Mouse (Mus musculus) limb, embryonic 11.5 days (tissue): ENCODE data around the gene Kpna7. TPM values are rescaled to one million over a fixed set of nuclear protein-coding genes. Genes with fewer than 3 reads are reported as not detected.
"Not testable (repeated sequence)": the region's sequence is repeated elsewhere in the genome, so short reads cannot be mapped to it uniquely, and the experiment has no call there.

Experiments
- ATAC-seq: fragments of 200-750 bp; cut with Nextera tagmentation; 2 replicates; pipeline ENCODE4 v1.8.0; 2017; ENCODE audit warnings: low read depth; ENCODE audit not compliant: insufficient number of reproducible peaks, low FRiP score, low TSS enrichment
- DNase-seq: peaks from one replicate; pipeline ENCODE4 v3.0.0-alpha.2; 2015; ENCODE audit warnings: low spot score
- H3K27ac ChIP-seq: fragments of 300-500 bp; sonication (generic); replicated peaks from 2 replicates; pipeline ENCODE4 v1.5.1; 2014; ENCODE audit warnings: low read depth, mild to moderate bottlenecking, low read length
- H3K27me3 ChIP-seq: fragments of 300-500 bp; sonication (generic); 2 replicates; pipeline ENCODE4 v1.6.1; 2014; ENCODE audit warnings: mild to moderate bottlenecking, low read length, mixed read lengths; ENCODE audit not compliant: control insufficient read depth, insufficient read depth
- H3K36me3 ChIP-seq: fragments of 300-500 bp; sonication (generic); 2 replicates; pipeline ENCODE4 v1.6.1; 2014; ENCODE audit warnings: mild to moderate bottlenecking, low read length, moderate library complexity, mixed read lengths; ENCODE audit not compliant: control insufficient read depth, insufficient read depth
- H3K4me1 ChIP-seq: fragments of 300-500 bp; sonication (generic); 2 replicates; pipeline ENCODE4 v1.6.1; 2014; ENCODE audit warnings: low read length, mixed read lengths; ENCODE audit not compliant: control insufficient read depth, insufficient read depth
- H3K4me2 ChIP-seq: fragments of 300-500 bp; sonication (generic); 2 replicates; pipeline ENCODE4 v1.6.1; 2014; ENCODE audit warnings: low read depth, mild to moderate bottlenecking, moderate library complexity; ENCODE audit not compliant: severe bottlenecking
- H3K4me3 ChIP-seq: fragments of 300-500 bp; sonication (generic); 2 replicates; pipeline ENCODE4 v1.5.1; 2014; ENCODE audit warnings: low read depth, low read length
- H3K9ac ChIP-seq: fragments of 300-500 bp; sonication (generic); 2 replicates; pipeline ENCODE4 v1.6.1; 2014; ENCODE audit warnings: mild to moderate bottlenecking, low read length
- H3K9me3 ChIP-seq: fragments of 300-500 bp; sonication (generic); 2 replicates; pipeline ENCODE4 v1.6.1; 2016; ENCODE audit warnings: low read length; ENCODE audit not compliant: control insufficient read depth
- WGBS: fragments of 180-500 bp; shearing (Covaris S2); extraction: QIAGEN DNeasy Blood & Tissue Kit; methylation state at CpG from one replicate; pipeline ENCODE4 v1.1.7; 2014; 5-methylcytosine and 5-hydroxymethylcytosine counted together
- polyA plus RNA-seq: library from polyadenylated mRNA; unstranded; fragments of >200 nt; fragmentation: Nextera tagmentation; extraction: Ambion mirVana; gene quantifications from 2 replicates; pipeline ENCODE4 v1.2.1, GENCODE M21; 2014

The Kpna7 gene
- polyA plus RNA-seq, 1 experiment from 2014 or later: 0.13 TPM

DNA sequence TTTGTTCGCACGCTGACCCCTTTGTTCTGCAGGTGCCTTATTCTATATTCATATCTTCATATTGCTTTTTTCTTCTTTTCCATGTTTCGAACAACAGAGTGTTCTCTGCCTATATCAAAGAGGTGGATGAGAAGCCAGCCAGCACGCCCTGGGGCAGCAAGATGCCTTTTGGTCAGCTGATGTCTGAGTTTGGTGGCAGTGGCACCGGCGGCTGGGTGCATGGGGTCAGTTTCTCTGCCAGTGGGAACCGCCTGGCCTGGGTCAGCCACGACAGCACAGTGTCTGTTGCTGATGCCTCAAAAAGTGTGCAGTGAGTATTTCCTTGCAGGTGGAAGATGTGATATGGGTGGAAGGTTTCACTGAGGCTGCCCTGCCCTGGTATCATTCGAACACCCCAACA lies 17.1 kb upstream of the Kpna7 start:
- H3K27me3 ChIP-seq: no peaks in the 10 kb centered on the region
- WGBS: 95% methylated on average over 9 of the region's 9 CpGs
- H3K4me1 ChIP-seq: no peaks in the 10 kb centered on the region
- ATAC-seq: no peak
- H3K9ac ChIP-seq: no peak overlapping the region
- peaks cover 34% of the 10 kb centered on the region for H3K36me3 ChIP-seq
- DNase-seq: no peak
- H3K4me2 ChIP-seq: no peak overlapping the region
- H3K4me3 ChIP-seq: no peak overlapping the region
- no peaks in the 10 kb centered on the region for H3K9me3 ChIP-seq
- H3K27ac ChIP-seq: no peak overlapping the region

DNA sequence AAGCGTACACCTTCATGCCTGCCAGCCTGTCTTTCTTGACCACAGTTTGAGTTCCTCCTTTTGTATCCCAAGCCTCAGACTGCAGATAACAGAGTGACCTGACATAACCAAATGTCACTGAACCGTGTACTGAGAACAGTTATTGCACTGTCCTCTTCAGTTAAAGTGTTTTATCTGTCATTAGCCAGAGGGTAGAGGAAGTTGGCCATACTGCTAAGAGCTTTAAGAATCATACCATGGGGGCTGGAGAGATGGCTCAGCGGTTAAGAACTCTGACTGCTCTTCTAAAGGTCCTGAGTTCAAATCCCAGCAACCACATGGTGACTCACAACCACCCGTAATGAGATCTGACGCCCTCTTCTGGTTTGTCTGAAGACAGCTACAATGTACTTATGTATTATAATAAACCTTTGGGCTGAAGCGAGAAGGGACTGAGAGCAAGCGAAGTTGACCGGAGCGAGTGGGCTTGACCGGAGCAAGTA lies 14.6 kb upstream of the Kpna7 start:
- ATAC-seq: no peak
- Histone ChIP-seq H3K27me3 (no peaks in the 10 kb centered on the region), H3K27ac (no peak overlapping the region), H3K9ac (no peak overlapping the region), H3K4me1 (no peaks in the 10 kb centered on the region), H3K4me3 (no peak overlapping the region), H3K4me2 (no peak overlapping the region), H3K9me3 (no peaks in the 10 kb centered on the region), H3K36me3 (peaks cover 33% of the 10 kb centered on the region)
- DNase-seq: no peak
- 95% methylated on average over 10 of the region's 10 CpGs for WGBS

DNA sequence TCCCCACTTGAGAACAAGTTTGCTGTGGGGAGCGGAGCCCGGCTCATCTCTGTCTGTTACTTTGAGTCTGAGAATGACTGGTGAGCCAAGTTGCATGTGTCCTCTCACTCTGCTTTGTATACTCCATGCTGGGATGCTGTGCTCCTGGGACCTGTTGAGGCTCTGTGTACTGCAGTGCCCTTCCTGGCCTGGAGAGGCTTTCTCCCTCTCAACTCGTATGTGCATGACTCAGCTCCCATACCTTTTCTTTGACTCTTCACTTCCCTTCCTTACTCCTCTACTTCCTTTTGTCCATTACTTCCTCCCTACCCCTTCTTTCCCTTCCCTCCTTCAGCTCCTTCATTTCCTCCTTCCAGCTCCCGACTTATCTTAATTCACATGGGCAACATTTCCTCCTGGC lies 12.4 kb upstream of the Kpna7 start:
- Histone ChIP-seq H3K36me3 (peaks cover 34% of the 10 kb centered on the region), H3K9ac (no peak overlapping the region), H3K4me2 (no peak overlapping the region), H3K27ac (no peak overlapping the region), H3K4me3 (no peak overlapping the region), H3K9me3 (no peaks in the 10 kb centered on the region), H3K27me3 (no peaks in the 10 kb centered on the region), H3K4me1 (no peaks in the 10 kb centered on the region)
- no peak for ATAC-seq
- no peak for DNase-seq
- WGBS: 89% methylated on average over 4 of the region's 4 CpGs

DNA sequence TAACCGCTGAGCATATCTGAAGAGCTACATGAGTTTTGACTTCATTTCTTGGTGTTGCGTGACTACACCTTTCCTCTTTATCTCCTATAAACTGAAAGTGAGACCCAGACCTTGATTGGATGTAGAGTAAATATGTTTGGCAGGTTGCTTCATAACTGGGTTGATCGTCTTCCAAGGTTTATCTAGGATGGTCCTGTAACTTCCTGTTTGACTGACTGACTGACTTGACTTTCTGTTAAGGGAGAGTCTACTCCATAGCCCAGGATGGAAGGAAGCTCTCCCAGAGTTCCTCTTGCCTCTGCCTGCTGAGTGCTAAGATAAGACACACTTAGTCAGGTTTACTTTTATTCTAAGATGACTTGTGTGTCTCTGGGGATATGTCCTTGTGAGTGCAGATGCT lies 6.0 kb upstream of the Kpna7 start:
- H3K9me3 ChIP-seq: no peaks in the 10 kb centered on the region
- H3K4me1 ChIP-seq: no peaks in the 10 kb centered on the region
- H3K9ac ChIP-seq: no peak overlapping the region
- no peak overlapping the region for H3K27ac ChIP-seq
- 100% methylated on average over 3 of the region's 3 CpGs for WGBS
- no peak overlapping the region for H3K4me2 ChIP-seq
- peaks cover 14% of the 10 kb centered on the region for H3K36me3 ChIP-seq
- H3K4me3 ChIP-seq: no peak overlapping the region
- no peaks in the 10 kb centered on the region for H3K27me3 ChIP-seq
- DNase-seq (no peak), ATAC-seq (no peak)

DNA sequence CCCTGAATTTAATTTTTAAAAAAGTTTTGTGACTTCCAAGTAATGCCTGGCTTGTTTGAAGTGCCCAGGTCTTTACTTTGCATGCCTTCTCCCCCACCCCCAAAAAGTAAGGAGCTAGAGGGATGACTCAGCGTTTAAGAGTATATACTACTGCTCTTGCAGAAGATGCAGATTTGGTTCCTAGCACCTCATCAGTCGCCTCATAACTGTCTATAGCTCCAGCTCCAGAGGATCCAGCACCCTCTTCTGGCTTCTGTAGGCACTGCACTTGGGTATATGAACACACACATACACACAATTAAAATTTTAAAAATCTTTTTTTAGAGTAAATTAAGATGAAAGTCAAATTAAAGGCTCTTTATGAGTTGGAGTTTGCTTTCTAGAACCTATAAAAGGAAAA lies 4.4 kb upstream of the Kpna7 start:
- Histone ChIP-seq H3K27me3 (no peaks in the 10 kb centered on the region), H3K4me1 (0 out of 2 replicates have a peak, but pooled peaks cover 3% of the 10 kb centered on the region), H3K4me3 (no peak overlapping the region), H3K9ac (no peak overlapping the region), H3K27ac (no peak overlapping the region), H3K36me3 (peaks cover 11% of the 10 kb centered on the region), H3K4me2 (no peak overlapping the region), H3K9me3 (no peaks in the 10 kb centered on the region)
- no peak for ATAC-seq
- no peak for DNase-seq
- 96% methylated on average over 2 of the region's 2 CpGs for WGBS

DNA sequence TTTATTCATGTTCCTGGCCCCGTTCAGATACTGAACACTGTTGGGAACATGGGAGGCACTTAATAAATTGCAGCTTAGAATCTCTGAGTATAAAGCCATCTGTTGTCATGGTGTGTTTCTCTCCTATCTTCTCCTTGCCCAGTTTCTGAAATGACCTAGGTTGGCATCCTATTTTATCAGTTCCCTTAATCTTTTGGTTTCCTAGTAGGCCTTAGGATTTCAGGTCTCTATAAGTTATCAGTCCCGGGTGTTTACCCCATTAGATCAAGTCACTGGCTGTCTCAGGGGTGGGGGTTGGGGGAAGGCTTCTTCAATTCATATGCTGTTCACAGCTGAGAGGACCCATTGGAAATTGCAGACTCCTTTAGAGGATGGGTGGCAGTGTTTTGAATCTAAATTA lies 992 bp upstream of the Kpna7 start:
- Histone ChIP-seq H3K9ac (no peak overlapping the region), H3K9me3 (no peaks in the 10 kb centered on the region), H3K27ac (no peak overlapping the region), H3K4me2 (peak overlapping the region; percentile 86), H3K4me1 (0 out of 2 replicates have a peak, but pooled peaks cover 3% of the 10 kb centered on the region), H3K36me3 (0 out of 2 replicates have a peak, but pooled peaks cover 4% of the 10 kb centered on the region), H3K27me3 (no peaks in the 10 kb centered on the region), H3K4me3 (peak overlapping the region; percentile 71)
- DNase-seq: no peak
- 78% methylated on average over 2 of the region's 2 CpGs for WGBS
- no peak for ATAC-seq

DNA sequence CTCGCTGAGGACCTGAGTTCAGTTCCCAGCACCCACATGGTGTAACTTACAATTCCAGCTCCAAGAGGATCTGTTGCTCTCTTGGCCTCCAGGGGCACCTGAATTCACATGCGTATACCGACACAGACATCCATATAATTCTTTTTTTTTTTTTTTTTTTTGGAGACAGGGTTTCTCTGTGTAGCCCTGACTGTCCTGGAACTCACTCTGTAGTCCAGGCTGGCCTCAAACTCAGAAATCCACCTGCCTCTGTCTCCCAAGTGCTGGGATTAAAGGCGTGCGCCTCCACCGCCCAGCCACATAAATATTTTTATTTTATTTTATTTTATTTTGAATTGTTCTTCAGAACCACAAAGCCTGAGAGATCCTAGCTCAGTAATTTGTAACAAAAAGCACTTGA lies 629 bp downstream of the Kpna7 start:
- Histone ChIP-seq H3K4me2 (peak overlapping the region; percentile 11; the same call in 1 of the 2 replicates), H3K4me3 (peak overlapping the region; percentile 71), H3K27ac (0 out of 2 replicates have a peak overlapping the region, but pooled peaks have one; percentile 24), H3K9ac (peak overlapping the region; percentile 8; the same call in 1 of the 2 replicates)
- not testable (repeated sequence) for H3K36me3 ChIP-seq, H3K4me1 ChIP-seq, H3K9me3 ChIP-seq, H3K27me3 ChIP-seq, DNase-seq
- ATAC-seq: peak; percentile 19; the same call in 1 of the 2 replicates
- 55% methylated on average over 6 of the region's 6 CpGs for WGBS

DNA sequence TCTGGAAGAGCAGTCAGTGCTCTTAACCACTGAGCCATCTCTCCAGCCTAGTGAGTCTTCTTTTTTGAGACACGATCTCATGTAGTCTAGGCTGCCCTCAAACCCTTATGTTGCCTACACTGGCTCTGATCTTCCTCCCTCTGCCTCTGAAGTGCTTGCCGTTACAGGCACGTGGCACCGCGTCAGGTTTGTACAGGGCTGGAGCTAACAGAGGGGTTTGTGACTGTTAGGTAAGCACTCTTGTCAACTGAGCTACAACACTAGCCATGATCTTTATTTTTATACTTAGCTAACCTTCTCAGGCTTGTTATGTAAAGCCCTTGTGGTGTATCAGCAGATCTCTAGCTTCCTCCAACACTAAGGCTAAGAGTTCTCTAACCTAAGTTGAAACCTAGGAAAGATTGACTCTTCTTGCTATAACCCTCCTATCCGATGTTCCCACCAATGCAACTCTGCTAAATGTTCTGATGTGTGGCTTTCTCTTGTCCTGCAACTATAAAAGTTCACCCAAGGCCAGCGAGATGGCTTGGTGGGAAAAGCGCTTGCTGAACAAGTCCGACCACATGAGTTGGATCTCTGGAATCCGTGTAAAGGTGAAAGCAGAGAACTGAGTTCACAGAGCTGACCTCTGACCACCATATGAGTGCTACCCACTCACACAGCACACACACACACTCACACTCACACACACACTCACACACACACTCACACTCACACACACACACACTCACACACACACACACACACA lies 1.8 kb downstream of the Kpna7 start:
- H3K4me1 ChIP-seq: 0 out of 2 replicates have a peak, but pooled peaks cover 3% of the 10 kb centered on the region
- H3K4me2 ChIP-seq: no peak overlapping the region
- DNase-seq: no peak
- H3K9me3 ChIP-seq: no peaks in the 10 kb centered on the region
- ATAC-seq: no peak
- no peaks in the 10 kb centered on the region for H3K27me3 ChIP-seq
- no peak overlapping the region for H3K9ac ChIP-seq
- 0 out of 2 replicates have a peak, but pooled peaks cover 4% of the 10 kb centered on the region for H3K36me3 ChIP-seq
- 87% methylated on average over 10 of the region's 10 CpGs for WGBS
- no peak overlapping the region for H3K27ac ChIP-seq
- H3K4me3 ChIP-seq: no peak overlapping the region
